28 mouse cellular contexts compared by ENCODE assay signal in the genomic region with DNA sequence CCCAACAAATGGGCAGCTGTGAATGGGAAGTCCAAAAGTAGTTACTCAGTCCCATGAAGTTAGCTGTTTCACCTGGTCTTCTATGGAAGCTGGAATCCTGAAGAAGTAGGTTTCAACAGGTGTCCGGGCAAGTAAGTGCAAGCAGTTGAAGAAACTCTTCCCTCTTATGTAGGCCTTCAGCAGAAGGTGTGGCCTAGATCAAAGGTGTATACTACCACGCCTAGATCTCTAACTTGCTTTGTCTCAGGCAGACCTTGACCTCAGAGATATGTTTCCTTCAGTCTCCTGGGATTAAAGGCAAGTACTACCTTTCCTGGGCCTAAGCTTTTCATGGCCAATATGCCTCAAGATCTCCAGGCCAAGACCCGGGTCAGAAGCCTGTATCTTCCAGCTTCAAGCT.
"Had no signal": no experiment of that assay in that cellular context is flagged by ENCODE, and none has a peak within 500 bp of the region (broad histone marks: within the 10 kb centered on the region; RNA-seq: fewer than 3 reads in every experiment).

No protein-coding gene starts in this region.

- H3K9ac ChIP-seq: embryonic facial prominence, embryonic 12.5 days; embryonic facial prominence, embryonic 13.5 days; embryonic facial prominence, embryonic 15.5 days; forebrain, embryonic 12.5 days; forebrain, embryonic 13.5 days; forebrain, embryonic 15.5 days; forebrain, postnatal 0 days had no signal

- H3K36me3 ChIP-seq: embryonic facial prominence, embryonic 10.5 days; embryonic facial prominence, embryonic 12.5 days; embryonic facial prominence, embryonic 13.5 days; embryonic facial prominence, embryonic 15.5 days; forebrain, embryonic 10.5 days; forebrain, embryonic 12.5 days; forebrain, embryonic 15.5 days had no signal

- H3K27me3 ChIP-seq: embryonic facial prominence, embryonic 12.5 days; embryonic facial prominence, embryonic 13.5 days; embryonic facial prominence, embryonic 15.5 days; forebrain, embryonic 12.5 days; forebrain, embryonic 13.5 days; forebrain, embryonic 15.5 days had no signal

- DNase-seq: cerebellum, adult 8-10 months; cerebellum, adult 9-10 months; cerebellum, adult 9-11 months; cerebellum, postnatal 10 days; cerebellum, postnatal 14 days; cerebellum, postnatal 25 days; cerebellum, postnatal 36 days; embryo, embryonic 11 days; forebrain, postnatal 0 days; gastrocnemius, adult 2 months; gastrocnemius, postnatal 10 days; gastrocnemius, postnatal 14 days; gastrocnemius, postnatal 25 days; gastrocnemius, postnatal 36 days; heart, adult 11 months; heart, adult 18-20 months; heart, adult 2 months had no signal

- H3K4me1 ChIP-seq: embryonic facial prominence, embryonic 10.5 days; embryonic facial prominence, embryonic 12.5 days; embryonic facial prominence, embryonic 13.5 days; embryonic facial prominence, embryonic 15.5 days; forebrain, embryonic 10.5 days; forebrain, embryonic 12.5 days; forebrain, embryonic 13.5 days; forebrain, embryonic 15.5 days had no signal

- H3K4me3 ChIP-seq: embryonic facial prominence, embryonic 10.5 days; embryonic facial prominence, embryonic 12.5 days; embryonic facial prominence, embryonic 13.5 days; embryonic facial prominence, embryonic 15.5 days; erythroblast, embryonic 14.5 days; forebrain, embryonic 10.5 days; forebrain, embryonic 12.5 days; forebrain, embryonic 13.5 days; forebrain, embryonic 15.5 days; gastrocnemius, adult 2 months; heart, adult 2 months had no signal

- ATAC-seq: forebrain, embryonic 13.5 days; forebrain, embryonic 14.5 days; forebrain, embryonic 15.5 days; forebrain, embryonic 16.5 days; forebrain, postnatal 0 days had no signal

- H3K4me2 ChIP-seq: embryonic facial prominence, embryonic 12.5 days; embryonic facial prominence, embryonic 13.5 days; embryonic facial prominence, embryonic 15.5 days; forebrain, embryonic 12.5 days; forebrain, embryonic 13.5 days; forebrain, embryonic 15.5 days had no signal

- H3K27ac ChIP-seq: embryonic facial prominence, embryonic 10.5 days; embryonic facial prominence, embryonic 12.5 days; embryonic facial prominence, embryonic 13.5 days; embryonic facial prominence, embryonic 15.5 days; forebrain, embryonic 10.5 days; forebrain, embryonic 12.5 days; forebrain, embryonic 13.5 days; forebrain, embryonic 15.5 days; gastrocnemius, adult 2 months; heart, adult 2 months had no signal

- H3K9me3 ChIP-seq: embryonic facial prominence, embryonic 10.5 days; embryonic facial prominence, embryonic 12.5 days; embryonic facial prominence, embryonic 15.5 days; forebrain, embryonic 10.5 days; forebrain, embryonic 12.5 days; forebrain, embryonic 13.5 days; forebrain, embryonic 15.5 days had no signal
